Mouse (Mus musculus): ENCODE data around the gene Bricd5.

Gene Bricd5

GRCm38 (mm10) chr17:24463374-24464133 lies 10.1 kb upstream of the Bricd5 start:
- DNase-seq, result no peak

GRCm38 (mm10) chr17:24468636-24469246 lies 4.9 kb upstream of the Bricd5 start:
- DNase-seq, result no peak

- DNase-seq, result no peak
Observed at GRCm38 (mm10) chr17:24469336-24469909, 4.3 kb upstream of the Bricd5 start.

- peak; percentile 99 for DNase-seq
Observed at GRCm38 (mm10) chr17:24469910-24470602, 3.6 kb upstream of the Bricd5 start, which contains the start of the genes E4f1 and Pgp. TSS of gene E4f1 (minus strand) at chr17:24470313. TSS of gene Pgp (plus strand) at chr17:24470392.

- peak; percentile 54 for DNase-seq
Observed at GRCm38 (mm10) chr17:24470701-24471527, 2.8 kb upstream of the Bricd5 start.

GRCm38 (mm10) chr17:24472512-24472911 lies 1.2 kb upstream of the Bricd5 start:
- DNase-seq, result peak; percentile 90

- DNase-seq, result no peak
Observed at GRCm38 (mm10) chr17:24474557-24474956, 873 bp downstream of the Bricd5 start.

GRCm38 (mm10) chr17:24475586-24475985 lies 1.9 kb downstream of the Bricd5 start:
- DNase-seq, result no peak

- DNase-seq, result no peak
Observed at GRCm38 (mm10) chr17:24476022-24476776, 2.5 kb downstream of the Bricd5 start.

- DNase-seq, result no peak
Observed at GRCm38 (mm10) chr17:24477053-24477984, 3.6 kb downstream of the Bricd5 start.

- DNase-seq, result peak; percentile 33
Observed at GRCm38 (mm10) chr17:24477985-24478600, 4.4 kb downstream of the Bricd5 start.

GRCm38 (mm10) chr17:24478663-24479380 lies 5.1 kb downstream of the Bricd5 start, which contains the start of gene Mlst8:
TSS of gene Mlst8 (minus strand) at chr17:24479078.
- DNase-seq, result peak; percentile 97

- DNase-seq, result no peak
Observed at GRCm38 (mm10) chr17:24479431-24479830, 5.7 kb downstream of the Bricd5 start.

GRCm38 (mm10) chr17:24480201-24480826 lies 6.6 kb downstream of the Bricd5 start:
- DNase-seq, result no peak

- DNase-seq, result no peak
Observed at GRCm38 (mm10) chr17:24481027-24481815, 7.5 kb downstream of the Bricd5 start.

GRCm38 (mm10) chr17:24483495-24483894 lies 9.8 kb downstream of the Bricd5 start:
- DNase-seq, result no peak

- no peak for DNase-seq
Observed at GRCm38 (mm10) chr17:24485090-24485860, 11.6 kb downstream of the Bricd5 start.
